Mouse (Mus musculus): ENCODE measurements around the gene C2cd4a. TPM values are rescaled to one million over a fixed set of nuclear protein-coding genes. Genes with fewer than 3 reads are reported as not detected.

C2cd4a gene
- polyA plus RNA-seq, 1 experiment from 2014 or later = 0.49 TPM

DNA sequence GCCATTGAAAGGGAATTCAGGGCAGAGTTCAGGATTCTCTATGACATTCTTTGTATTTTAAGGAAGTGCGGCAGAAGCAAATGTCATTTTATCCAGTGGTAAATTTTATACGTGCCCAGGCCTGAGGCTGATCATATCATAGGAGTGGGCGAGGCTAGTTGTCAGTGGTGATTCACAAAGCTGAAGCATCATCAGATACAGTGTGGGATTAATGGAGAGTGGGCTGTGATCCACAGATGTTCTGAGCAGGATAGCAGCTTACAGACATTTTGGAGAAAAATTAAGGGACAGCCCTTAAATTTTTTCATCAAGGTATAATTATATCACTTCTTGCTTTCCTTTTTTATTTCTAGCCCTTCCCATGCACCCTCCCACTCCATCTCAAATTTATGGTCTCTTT, 48.7 kb downstream of the C2cd4a start:
- Histone ChIP-seq H3K4me1 (0 out of 2 replicates have a peak, but pooled peaks cover 2% of the 10 kb centered on the region), H3K36me3 (no peaks in the 10 kb centered on the region), H3K27ac (no peak overlapping the region), H3K4me2 (no peak overlapping the region), H3K9me3 (peaks cover 4% of the 10 kb centered on the region; the same call in 1 of the 2 replicates), H3K4me3 (no peak overlapping the region), H3K27me3 (no peaks in the 10 kb centered on the region; the same call in 1 of the 2 replicates), H3K9ac (no peak overlapping the region)
- 78% methylated on average over 3 of the region's 3 CpGs for WGBS
- ATAC-seq (ENCODE audit: insufficient number of reproducible peaks, insufficient read depth, low FRiP score, low TSS enrichment, low read depth) = no peak

GRCm38 (mm10) chr9:67782786-67783185, 49.3 kb downstream of the C2cd4a start:
- Histone ChIP-seq H3K4me2 (no peak overlapping the region), H3K4me3 (no peak overlapping the region), H3K9ac (no peak overlapping the region), H3K4me1 (0 out of 2 replicates have a peak, but pooled peaks cover 2% of the 10 kb centered on the region), H3K9me3 (peaks cover 4% of the 10 kb centered on the region; the same call in 1 of the 2 replicates), H3K36me3 (no peaks in the 10 kb centered on the region), H3K27me3 (no peaks in the 10 kb centered on the region; the same call in 1 of the 2 replicates), H3K27ac (no peak overlapping the region)
- ATAC-seq (ENCODE audit: insufficient number of reproducible peaks, insufficient read depth, low FRiP score, low TSS enrichment, low read depth) = no peak
- WGBS = 67% methylated on average over 6 of the region's 6 CpGs

Other genes with a start within 250 kb of the C2cd4a start
- gene C2cd4b, start 72.9 kb downstream of the C2cd4a start, polyA plus RNA-seq (2015; fragmentation: Nextera tagmentation; extraction: Ambion mirVana) = 0.15 and 0.19 TPM in 2 replicates
- 4.8 and 5.0 TPM in 2 replicates for gene Vps13c, start 8.1 kb upstream of the C2cd4a start, polyA plus RNA-seq (2015; fragmentation: Nextera tagmentation; extraction: Ambion mirVana)